Mouse (Mus musculus) R1 (cell line): ENCODE results near the gene Tcte1.
A peak's percentile ranks its signal among the peaks of the same experiment; 100 is the strongest.

Experiments used
- DNase-seq: peaks from one replicate; pipeline ENCODE4 v3.0.0-alpha.2; 2018; ENCODE audit warnings: low read depth, low spot score

The Tcte1 gene

GRCm38 (mm10) chr17:45523263-45523662 lies at the start of gene Tcte1:
Gene Tcte1 (plus strand): TSS chr17:45523434.
- peak; percentile 79 for DNase-seq

GRCm38 (mm10) chr17:45473667-45474066 lies 49.6 kb upstream of the Tcte1 start:
- DNase-seq, result peak; percentile 64

- DNase-seq, result peak; percentile 35
Measured at GRCm38 (mm10) chr17:45474146-45474545, 49.1 kb upstream of the Tcte1 start.

- DNase-seq, result peak; percentile 99
Measured at GRCm38 (mm10) chr17:45474669-45475465, 48.4 kb upstream of the Tcte1 start, which contains the start of gene Spats1. Gene Spats1 (minus strand): TSS chr17:45475415.

GRCm38 (mm10) chr17:45478234-45478825 lies 44.9 kb upstream of the Tcte1 start:
- DNase-seq, result peak; percentile 87

- DNase-seq, result peak; percentile 70
Measured at GRCm38 (mm10) chr17:45480429-45480828, 42.8 kb upstream of the Tcte1 start.

- DNase-seq, result no peak
Measured at GRCm38 (mm10) chr17:45485581-45485980, 37.7 kb upstream of the Tcte1 start.

- DNase-seq, result peak; percentile 61
Measured at GRCm38 (mm10) chr17:45487216-45487615, 36.0 kb upstream of the Tcte1 start.

- no peak for DNase-seq
Measured at GRCm38 (mm10) chr17:45488321-45489254, 34.6 kb upstream of the Tcte1 start.

GRCm38 (mm10) chr17:45489736-45490135 lies 33.5 kb upstream of the Tcte1 start:
- no peak for DNase-seq

- no peak for DNase-seq
Measured at GRCm38 (mm10) chr17:45490532-45491154, 32.6 kb upstream of the Tcte1 start.

GRCm38 (mm10) chr17:45495398-45495797 lies 27.8 kb upstream of the Tcte1 start:
- peak; percentile 99 for DNase-seq

GRCm38 (mm10) chr17:45498397-45498796 lies 24.8 kb upstream of the Tcte1 start:
- no peak for DNase-seq

GRCm38 (mm10) chr17:45499516-45499915 lies 23.7 kb upstream of the Tcte1 start:
- no peak for DNase-seq

GRCm38 (mm10) chr17:45500981-45501380 lies 22.3 kb upstream of the Tcte1 start:
- DNase-seq, result peak; percentile 73

- peak; percentile 63 for DNase-seq
Measured at GRCm38 (mm10) chr17:45502324-45502723, 20.9 kb upstream of the Tcte1 start.

GRCm38 (mm10) chr17:45503301-45503973 lies 19.8 kb upstream of the Tcte1 start:
- DNase-seq, result no peak

GRCm38 (mm10) chr17:45505941-45506465 lies 17.2 kb upstream of the Tcte1 start:
- DNase-seq, result no peak

- peak; percentile 96 for DNase-seq
Measured at GRCm38 (mm10) chr17:45506700-45507189, 16.5 kb upstream of the Tcte1 start, which contains the start of gene Aars2. Gene Aars2 (plus strand): TSS chr17:45506841.

- DNase-seq, result no peak
Measured at GRCm38 (mm10) chr17:45510871-45511270, 12.4 kb upstream of the Tcte1 start.
